Mouse (Mus musculus) adrenal gland, adult 10 weeks (tissue): ENCODE measurements around the gene Olfr493. TPM values are rescaled to one million over a fixed set of nuclear protein-coding genes. Genes with fewer than 3 reads are reported as not detected.

ENCODE experiments used
- polyA plus RNA-seq: library from polyadenylated mRNA; stranded (reverse); fragments of 350-450 nt; fragmentation: Illumina TruSeq; extraction: RNeasy Lipid Tissue Mini Kit (QIAGEN cat#74804); gene quantifications from one replicate; pipeline ENCODE4 v1.2.3, GENCODE M21; 2014; ENCODE audit warnings: low read depth, low replicate concordance

The Olfr493 gene
- not detected for polyA plus RNA-seq

DNA sequence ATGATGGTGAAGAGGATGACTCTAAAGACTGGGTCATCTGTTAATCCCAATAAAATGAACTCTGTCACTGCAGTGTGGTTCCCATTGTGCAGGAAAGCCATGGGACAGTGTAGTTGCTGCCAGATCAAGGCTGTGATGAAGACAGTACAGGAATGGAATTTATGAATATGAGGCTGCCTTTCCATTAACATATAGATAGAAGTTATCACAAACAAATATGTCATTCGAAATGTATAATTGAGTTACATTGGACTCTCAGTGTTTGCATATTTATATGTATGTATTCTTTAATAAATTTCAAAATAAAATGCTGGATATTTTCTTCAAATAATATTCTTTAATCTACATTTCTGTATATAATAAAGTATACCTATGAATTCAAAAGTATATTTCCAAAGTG lies at the start of gene Olfr493:
Gene Olfr493 (minus strand): TSS at position 101 of the 400 bp plus-strand sequence.

DNA sequence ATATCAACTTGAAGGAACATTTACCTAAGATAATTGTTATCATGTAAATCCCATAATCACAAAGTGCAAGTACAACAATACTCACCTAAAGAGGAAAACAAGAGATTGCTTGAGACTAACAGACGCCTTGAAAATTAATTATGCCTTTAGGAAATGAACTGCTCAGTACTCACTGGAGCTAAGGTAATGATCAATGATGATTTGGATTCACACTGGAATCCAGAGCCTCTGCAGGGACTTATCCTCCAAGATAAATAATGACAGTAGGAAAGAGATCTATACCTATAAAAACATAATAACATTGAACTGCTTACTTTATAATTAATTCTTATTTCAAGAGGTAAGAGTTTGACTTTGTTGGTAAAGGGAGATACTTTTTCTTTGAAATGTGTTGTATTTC lies 46.1 kb upstream of the Olfr493 start, which contains the start of gene Olfr495:
Gene Olfr495 (plus strand): TSS at position 301 of the 400 bp plus-strand sequence.

DNA sequence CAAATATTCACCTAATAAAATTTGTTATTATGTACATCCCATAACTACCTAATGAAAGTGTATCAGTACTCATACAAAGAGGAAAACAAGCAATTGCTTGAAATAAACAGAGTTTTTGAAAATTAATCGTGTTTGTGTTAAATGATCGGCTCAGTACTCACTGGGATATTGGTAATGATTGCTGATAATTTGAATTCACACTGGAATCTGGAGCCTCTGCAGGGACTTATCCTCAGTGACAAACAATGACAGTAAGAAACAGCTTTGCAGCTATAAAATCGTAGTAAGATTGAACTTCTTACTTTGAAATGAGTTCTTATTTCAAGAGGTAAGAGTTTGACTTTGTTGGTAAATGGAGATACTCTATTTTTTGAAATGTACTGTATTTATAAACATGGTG lies 18.3 kb upstream of the Olfr493 start, which contains the start of gene Olfr494:
Gene Olfr494 (plus strand): TSS at position 301 of the 400 bp plus-strand sequence.

DNA sequence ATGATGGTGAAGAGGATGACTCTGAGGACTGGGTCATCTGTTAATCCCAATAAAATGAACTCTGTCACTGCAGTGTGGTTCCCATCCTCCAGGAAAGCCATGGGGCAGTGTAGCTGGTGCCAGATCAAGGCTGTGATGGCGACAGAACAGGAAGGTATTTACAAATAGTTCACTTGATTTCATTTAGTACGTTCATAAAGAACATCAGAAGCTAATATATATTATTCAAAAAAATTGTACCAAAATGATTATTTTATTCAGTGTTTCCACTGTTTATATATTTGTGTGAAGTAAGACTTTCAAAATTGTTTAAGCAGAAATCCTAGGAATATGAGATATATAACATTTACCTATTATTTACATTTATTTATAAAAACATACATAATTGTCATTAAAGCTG lies 23.2 kb downstream of the Olfr493 start, which contains the start of gene Olfr492:
Gene Olfr492 (minus strand): TSS at position 101 of the 400 bp plus-strand sequence.

DNA sequence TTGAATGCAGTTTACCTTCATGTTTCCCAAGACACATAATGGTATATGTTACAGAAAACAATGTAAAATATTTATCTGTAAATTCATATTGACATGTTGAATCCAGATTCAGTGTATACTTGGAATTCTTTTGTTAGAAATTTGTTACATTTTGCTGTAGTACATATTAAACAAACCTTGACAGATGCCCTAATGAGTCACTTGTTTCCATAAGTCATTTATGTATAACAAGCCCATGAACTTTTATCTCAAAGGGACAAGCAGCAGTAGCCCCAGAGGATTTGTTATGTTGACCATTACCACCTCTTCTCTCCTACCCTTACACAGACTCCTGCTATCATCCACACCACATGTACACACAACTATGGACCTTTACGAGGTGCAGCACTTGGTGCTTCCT lies 33.6 kb downstream of the Olfr493 start, which contains the start of gene Olfr491:
Gene Olfr491 (plus strand): TSS at position 301 of the 400 bp plus-strand sequence.

Other genes starting within 250 kb of the Olfr493 start
- gene Olfr482, start 249.4 kb downstream of the Olfr493 start, polyA plus RNA-seq, result not detected
- not detected for gene Olfr483, start 246.1 kb downstream of the Olfr493 start, polyA plus RNA-seq
- gene Olfr484, start 219.5 kb downstream of the Olfr493 start, polyA plus RNA-seq, result not detected
- gene Olfr485, start 187.1 kb downstream of the Olfr493 start, polyA plus RNA-seq, result not detected
- gene Olfr486, start 174.2 kb downstream of the Olfr493 start, polyA plus RNA-seq, result not detected
- not detected for gene Olfr487, start 132.3 kb downstream of the Olfr493 start, polyA plus RNA-seq
- not detected for gene Olfr488, start 88.6 kb downstream of the Olfr493 start, polyA plus RNA-seq
- not detected for gene Olfr490, start 58.0 kb downstream of the Olfr493 start, polyA plus RNA-seq
- gene Olfr491, start 33.5 kb downstream of the Olfr493 start, polyA plus RNA-seq, result not detected
- not detected for gene Olfr492, start 23.3 kb downstream of the Olfr493 start, polyA plus RNA-seq
- gene Olfr494, start 18.4 kb upstream of the Olfr493 start, polyA plus RNA-seq, result not detected
- not detected for gene Olfr495, start 46.2 kb upstream of the Olfr493 start, polyA plus RNA-seq
- not detected for gene Olfr497, start 73.4 kb upstream of the Olfr493 start, polyA plus RNA-seq
- gene Olfr498, start 118.3 kb upstream of the Olfr493 start, polyA plus RNA-seq, result not detected
- not detected for gene Olfr502, start 178.1 kb upstream of the Olfr493 start, polyA plus RNA-seq
- gene Olfr503, start 197.5 kb upstream of the Olfr493 start, polyA plus RNA-seq, result not detected
- gene Olfr504, start 218.8 kb upstream of the Olfr493 start, polyA plus RNA-seq, result not detected